Mouse (Mus musculus) MEL (cell line): Measurements from ENCODE around the gene Rxfp4. TPM values are rescaled to one million over a fixed set of nuclear protein-coding genes. Genes with fewer than 3 reads are reported as not detected.

ENCODE experiments used
- DNase-seq: peaks from one replicate; pipeline ENCODE4 v3.0.0; 2011; ENCODE audit warnings: low read depth, low spot score
- H3K27ac ChIP-seq: 2 replicates; pipeline ENCODE4 v1.5.1; 2012; ENCODE audit warnings: low read depth, mild to moderate bottlenecking, control low read depth, low read length, moderate library complexity; ENCODE audit not compliant: control insufficient read depth
- H3K27me3 ChIP-seq, 2 experiments: fragments of 150-350 bp in 1 of 2; sonication (generic) in 1 of 2; 2 replicates each; pipeline ENCODE4 v1.6.1; 2012; ENCODE audit warnings: low read length in 2 of 2, mild to moderate bottlenecking in 2 of 2, improper control_type of control experiment in 1 of 2, moderate library complexity in 1 of 2; ENCODE audit not compliant: insufficient read depth in 2 of 2, control insufficient read depth in 1 of 2
- H3K36me3 ChIP-seq, 2 experiments: 2 replicates each; pipeline ENCODE4 v1.6.1; 2012 to 2014; ENCODE audit warnings: low read length in 2 of 2, improper control_type of control experiment in 1 of 2, inconsistent platforms in 1 of 2, mild to moderate bottlenecking in 1 of 2; ENCODE audit not compliant: insufficient read depth in 2 of 2, control insufficient read depth in 1 of 2
- H3K4me1 ChIP-seq, 2 experiments: fragments of 150-350 bp in 1 of 2; sonication (generic) in 1 of 2; 2 replicates each; pipeline ENCODE4 v1.6.1; 2012; ENCODE audit warnings: low read length in 2 of 2, improper control_type of control experiment in 1 of 2, mild to moderate bottlenecking in 1 of 2; ENCODE audit not compliant: insufficient read depth in 2 of 2, control insufficient read depth in 1 of 2
- H3K4me3 ChIP-seq, 2 experiments: fragments of 150-350 bp in 1 of 2; sonication (generic) in 1 of 2; 2 replicates each; pipeline ENCODE4 v1.5.1; 2012; ENCODE audit warnings: low read depth in 2 of 2, low read length in 2 of 2, mild to moderate bottlenecking in 2 of 2, moderate library complexity in 2 of 2, control low read depth in 1 of 2, improper control_type of control experiment in 1 of 2; ENCODE audit not compliant: control insufficient read depth in 1 of 2, insufficient read depth in 1 of 2
- H3K79me2 ChIP-seq: 2 replicates; pipeline ENCODE4 v1.6.1; 2012; ENCODE audit warnings: mild to moderate bottlenecking, low read length, moderate library complexity; ENCODE audit not compliant: control insufficient read depth, poor library complexity, insufficient read depth
- H3K9ac ChIP-seq: 2 replicates; pipeline ENCODE4 v1.6.1; 2012; ENCODE audit warnings: low read depth, mild to moderate bottlenecking, control low read depth, low read length, moderate library complexity; ENCODE audit not compliant: control insufficient read depth, poor library complexity, severe bottlenecking
- H3K9me3 ChIP-seq: fragments of 150-350 bp; sonication (generic); replicated peaks from 2 replicates; pipeline ENCODE4 v1.6.1; 2012; ENCODE audit warnings: mild to moderate bottlenecking, low read length, improper control_type of control experiment, moderate library complexity; ENCODE audit not compliant: insufficient read depth
- BHLHE40 ChIP-seq: IDR thresholded peaks from 2 replicates; pipeline ENCODE4 v1.6.1; 2012; ENCODE audit warnings: low read depth, mild to moderate bottlenecking, inconsistent platforms, low read length, improper control_type of control experiment, borderline replicate concordance
- CHD1 ChIP-seq: IDR thresholded peaks from 2 replicates; pipeline ENCODE4 v1.6.1; 2012; ENCODE audit warnings: low read depth, mild to moderate bottlenecking, inconsistent platforms, low read length, improper control_type of control experiment
- E2F4 ChIP-seq: IDR thresholded peaks from 2 replicates; pipeline ENCODE4 v1.6.1; 2011; ENCODE audit warnings: low read depth, low read length, improper control_type of control experiment, borderline replicate concordance
- ELF1 ChIP-seq: IDR thresholded peaks from 2 replicates; pipeline ENCODE4 v1.6.1; 2014; ENCODE audit warnings: low read depth, mild to moderate bottlenecking, inconsistent platforms, low read length, improper control_type of control experiment, moderate library complexity
- EP300 ChIP-seq, 2 experiments: IDR thresholded peaks; 2 replicates each; pipeline ENCODE4 v1.6.1; 2011; ENCODE audit warnings: improper control_type of control experiment in 2 of 2, low read length in 2 of 2, low read depth in 1 of 2, mild to moderate bottlenecking in 1 of 2
- ETS1 ChIP-seq: IDR thresholded peaks from 2 replicates; pipeline ENCODE4 v1.6.1; 2012; ENCODE audit warnings: low read depth, mild to moderate bottlenecking, inconsistent platforms, low read length, improper control_type of control experiment, moderate library complexity
- GATA1 ChIP-seq: IDR thresholded peaks from 2 replicates; pipeline ENCODE4 v1.6.1; 2011; ENCODE audit warnings: low read depth, low read length, improper control_type of control experiment
- JUND ChIP-seq: IDR thresholded peaks from 2 replicates; pipeline ENCODE4 v1.6.1; 2011; ENCODE audit warnings: low read depth, mild to moderate bottlenecking, improper control_type of control experiment, low read length
- MAX ChIP-seq: IDR thresholded peaks from 2 replicates; pipeline ENCODE4 v1.6.1; 2011; ENCODE audit warnings: low read length, improper control_type of control experiment
- MAZ ChIP-seq: IDR thresholded peaks from 2 replicates; pipeline ENCODE4 v1.6.1; 2012; ENCODE audit warnings: low read depth, mild to moderate bottlenecking, inconsistent platforms, low read length, improper control_type of control experiment
- MEF2A ChIP-seq: IDR thresholded peaks from 2 replicates; pipeline ENCODE4 v1.6.1; 2014; ENCODE audit warnings: low read depth, mild to moderate bottlenecking, inconsistent platforms, low read length, improper control_type of control experiment; ENCODE audit not compliant: poor library complexity, insufficient replicate concordance, severe bottlenecking; ENCODE audit errors: extremely low read depth
- MXI1 ChIP-seq: IDR thresholded peaks from 2 replicates; pipeline ENCODE4 v1.6.1; 2011; ENCODE audit warnings: mild to moderate bottlenecking, low read depth, low read length, improper control_type of control experiment
- MYB ChIP-seq: IDR thresholded peaks from 2 replicates; pipeline ENCODE4 v1.6.1; 2011; ENCODE audit warnings: mild to moderate bottlenecking, low read depth, low read length, improper control_type of control experiment
- MYC ChIP-seq: IDR thresholded peaks from 2 replicates; pipeline ENCODE4 v1.6.1; 2011; ENCODE audit warnings: low read depth, mild to moderate bottlenecking, low read length, improper control_type of control experiment, moderate library complexity
- NELFE ChIP-seq: IDR thresholded peaks from 2 replicates; pipeline ENCODE4 v1.6.1; 2011; ENCODE audit warnings: low read depth, low read length, improper control_type of control experiment
- NRF1 ChIP-seq: IDR thresholded peaks from 2 replicates; pipeline ENCODE4 v1.6.1; 2014; ENCODE audit warnings: low read depth, mild to moderate bottlenecking, inconsistent platforms, low read length, improper control_type of control experiment, moderate library complexity; ENCODE audit not compliant: poor library complexity, insufficient read depth, severe bottlenecking
- POLR2A ChIP-seq, 2 experiments: IDR thresholded peaks; 2 replicates each; pipeline ENCODE4 v1.6.1; 2011 to 2012; ENCODE audit warnings: low read length in 2 of 2, mild to moderate bottlenecking in 2 of 2, control low read depth in 1 of 2, improper control_type of control experiment in 1 of 2, low read depth in 1 of 2, moderate library complexity in 1 of 2; ENCODE audit not compliant: control insufficient read depth in 1 of 2, insufficient read depth in 1 of 2, poor library complexity in 1 of 2
- POLR2AphosphoS2 ChIP-seq: IDR thresholded peaks from 2 replicates; pipeline ENCODE4 v1.6.1; 2011; ENCODE audit warnings: low read length, improper control_type of control experiment
- POLR2AphosphoS5 ChIP-seq: IDR thresholded peaks from 2 replicates; pipeline ENCODE4 v1.6.1; 2012; ENCODE audit warnings: low read depth, borderline replicate concordance, mild to moderate bottlenecking, inconsistent platforms, low read length, moderate library complexity, mixed read lengths
- RCOR1 ChIP-seq: IDR thresholded peaks from 2 replicates; pipeline ENCODE4 v1.6.1; 2012; ENCODE audit warnings: low read depth, mild to moderate bottlenecking, inconsistent platforms, low read length, improper control_type of control experiment
- SIN3A ChIP-seq: IDR thresholded peaks from 2 replicates; pipeline ENCODE4 v1.6.1; 2012; ENCODE audit warnings: low read length, improper control_type of control experiment, inconsistent platforms
- SMC3 ChIP-seq: IDR thresholded peaks from 2 replicates; pipeline ENCODE4 v1.6.1; 2011; ENCODE audit warnings: low read depth, low read length, improper control_type of control experiment
- TAL1 ChIP-seq: IDR thresholded peaks from 2 replicates; pipeline ENCODE4 v1.6.1; 2012; ENCODE audit warnings: mild to moderate bottlenecking, inconsistent platforms, low read length, moderate library complexity, mixed read lengths
- TBP ChIP-seq: IDR thresholded peaks from 2 replicates; pipeline ENCODE4 v1.8.0; 2011; ENCODE audit warnings: low read depth, low read length, improper control_type of control experiment
- TCF12 ChIP-seq: IDR thresholded peaks from 2 replicates; pipeline ENCODE4 v1.6.1; 2014; ENCODE audit warnings: low read depth, mild to moderate bottlenecking, inconsistent platforms, low read length, improper control_type of control experiment, moderate library complexity
- UBTF ChIP-seq: IDR thresholded peaks from 2 replicates; pipeline ENCODE4 v1.6.1; 2012; ENCODE audit warnings: low read depth, mild to moderate bottlenecking, inconsistent platforms, low read length, improper control_type of control experiment, moderate library complexity, borderline replicate concordance; ENCODE audit not compliant: insufficient read depth
- USF1 ChIP-seq: IDR thresholded peaks from 2 replicates; pipeline ENCODE4 v1.6.1; 2014; ENCODE audit warnings: low read depth, mild to moderate bottlenecking, inconsistent platforms, low read length, improper control_type of control experiment, moderate library complexity
- ZKSCAN1 ChIP-seq: IDR thresholded peaks from 2 replicates; pipeline ENCODE4 v1.6.1; 2012; ENCODE audit warnings: low read depth, mild to moderate bottlenecking, inconsistent platforms, low read length, improper control_type of control experiment, moderate library complexity
- ZMIZ1 ChIP-seq: IDR thresholded peaks from 2 replicates; pipeline ENCODE4 v1.6.1; 2012; ENCODE audit warnings: low read depth, mild to moderate bottlenecking, inconsistent platforms, low read length, improper control_type of control experiment, moderate library complexity
- polyA plus RNA-seq, 2 experiments: library from polyadenylated mRNA; stranded (reverse) in 1 of 2; unstranded in 1 of 2; fragments of >175 nt in 1 of 2; fragments of >200 nt in 1 of 2; gene quantifications; 2 replicates each; pipeline versions ENCODE4 v1.2.1 to v1.2.4; 2012; ENCODE audit warnings: low replicate concordance in 2 of 2, low read depth in 1 of 2; ENCODE audit not compliant: insufficient read length in 2 of 2, insufficient read depth in 1 of 2, missing spikeins in 1 of 2
- total RNA-seq: library from RNA; depleted of rRNA; stranded (reverse); fragments of 300-350 nt; gene quantifications from 2 replicates; pipeline ENCODE4 v1.2.3, GENCODE M21; 2012

Gene Rxfp4
- total and polyA plus RNA-seq, 3 experiments = 0.06 to 0.08 TPM; not detected in 1

- Histone ChIP-seq H3K79me2 (no peaks in the 10 kb centered on the region), H3K27ac (no peak overlapping the region)
Measured at GRCm38 (mm10) chr3:88651669-88652618, 998 bp downstream of the Rxfp4 start.

DNA sequence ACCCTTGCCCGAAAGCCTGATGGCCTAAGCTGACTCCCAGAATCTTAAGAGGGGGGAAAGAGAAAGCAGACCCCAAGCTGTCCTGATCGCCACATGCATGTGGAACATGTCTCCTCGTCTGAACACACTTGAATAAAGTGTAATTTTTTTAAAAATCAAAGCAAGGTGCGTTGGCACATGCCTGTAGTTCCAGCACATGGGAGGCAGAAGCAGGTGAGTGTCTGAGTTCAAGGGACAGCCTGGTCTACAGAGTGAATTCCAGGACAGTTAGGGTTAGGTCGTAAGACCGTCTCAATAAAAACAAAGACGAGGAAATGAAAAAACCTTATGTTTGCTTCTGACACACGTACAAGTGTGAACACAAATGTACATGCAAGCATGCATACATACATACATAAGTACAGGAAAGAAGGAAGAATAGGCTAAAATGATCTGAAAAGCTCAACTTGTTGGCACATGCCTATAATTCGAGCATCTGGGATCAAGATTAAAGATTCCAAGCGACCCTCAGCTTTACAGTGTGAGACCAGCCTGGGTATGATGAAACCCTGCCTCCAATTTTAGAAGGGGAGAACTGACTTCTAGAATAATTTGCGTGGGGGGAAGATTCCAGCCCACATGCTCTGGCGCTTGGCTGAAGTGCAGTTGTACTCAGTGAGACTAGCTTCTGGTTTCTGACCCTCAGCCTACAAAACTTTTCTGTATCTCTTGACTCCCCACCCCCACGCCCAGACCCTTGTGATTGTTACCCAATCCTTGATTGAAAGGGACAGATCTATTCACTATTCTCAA lies 2.0 kb downstream of the Rxfp4 start:
- Histone ChIP-seq H3K27me3 (no peaks in the 10 kb centered on the region), H3K27ac (0 out of 2 replicates have a peak overlapping the region, but pooled peaks have one; percentile 2), H3K4me3 (no peak overlapping the region), H3K9ac (no peak overlapping the region), H3K79me2 (no peaks in the 10 kb centered on the region), H3K9me3 (no peaks in the 10 kb centered on the region), H3K36me3 (peaks cover 14 to 16% of the 10 kb centered on the region in 2 experiments), H3K4me1 (peaks cover 6 to 24% of the 10 kb centered on the region in 2 experiments)
- TF ChIP-seq MEF2A = no peak
- no peak for TF ChIP-seq MAX
- TF ChIP-seq MAZ = no peak
- TF ChIP-seq SMC3 = 0 out of 2 replicates have a peak, but pooled peaks have one; percentile 11
- no peak for TF ChIP-seq JUND
- TF ChIP-seq E2F4 = no peak
- no peak for TF ChIP-seq NRF1
- TF ChIP-seq ZKSCAN1 = no peak
- TF ChIP-seq POLR2A (IDR thresholded peaks at IDR 0.05; ENCODE audit: control insufficient read depth in 1 of 2, insufficient read depth in 1 of 2, low read depth in 1 of 2, low read length in 2 of 2, poor library complexity in 1 of 2) = peak in 1 of 2 experiments; percentile 46; a peak in 1 of 4 replicates
- no peak for TF ChIP-seq MYC
- no peak for TF ChIP-seq MXI1
- 0 out of 2 replicates have a peak, but pooled peaks have one; percentile 45 for TF ChIP-seq ZMIZ1
- TF ChIP-seq POLR2AphosphoS5 = no peak; the same call in 1 of the 2 replicates
- TF ChIP-seq ELF1 = no peak
- TF ChIP-seq POLR2AphosphoS2 = 0 out of 2 replicates have a peak, but pooled peaks have one; percentile 14
- TF ChIP-seq BHLHE40 = no peak
- no peak for TF ChIP-seq TBP
- TF ChIP-seq TAL1 = no peak
- peak; percentile 37 for DNase-seq

More at GRCm38 (mm10) chr3:88651669-88652618, 998 bp downstream of the Rxfp4 start:
- no peak for TF ChIP-seq USF1
- TF ChIP-seq NRF1 = no peak
- 0 out of 2 replicates have a peak, but pooled peaks have one; percentile 30 for TF ChIP-seq MXI1
- 0 out of 2 replicates have a peak, but pooled peaks have one; percentile 10 for TF ChIP-seq BHLHE40
- TF ChIP-seq MAX = peak; percentile 40; the same call in 1 of the 2 replicates
- peak; percentile 60; the same call in 1 of the 2 replicates for TF ChIP-seq RCOR1
- TF ChIP-seq TCF12 = peak; percentile 19; the same call in 1 of the 2 replicates
- TF ChIP-seq MYB = no peak
- no peak for TF ChIP-seq NELFE
- no peak for TF ChIP-seq TAL1
- TF ChIP-seq SIN3A = 0 out of 2 replicates have a peak, but pooled peaks have one; percentile 28
- no peak for TF ChIP-seq CHD1
- TF ChIP-seq EP300 (IDR thresholded peaks at IDR 0.05; ENCODE audit: low read depth in 1 of 2, low read length in 2 of 2) = peak; percentile 34 to 66; a peak in 2 of 4 replicates
- 0 out of 2 replicates have a peak, but pooled peaks have one; percentile 13 for TF ChIP-seq ETS1
- no peak for TF ChIP-seq UBTF
- peak; percentile 69 for TF ChIP-seq GATA1
- TF ChIP-seq POLR2AphosphoS2 = 0 out of 2 replicates have a peak, but pooled peaks have one; percentile 39
- 0 out of 2 replicates have a peak, but pooled peaks have one; percentile 15 for TF ChIP-seq SMC3
- H3K9me3 ChIP-seq = no peaks in the 10 kb centered on the region
- H3K4me3 ChIP-seq = no peak overlapping the region
- H3K4me1 ChIP-seq = peaks cover 6 to 24% of the 10 kb centered on the region in 2 experiments
- H3K27me3 ChIP-seq = no peaks in the 10 kb centered on the region
- peak; percentile 63 for DNase-seq
- H3K9ac ChIP-seq = no peak overlapping the region
- H3K36me3 ChIP-seq = peaks cover 11 to 16% of the 10 kb centered on the region in 2 experiments
